Mouse (Mus musculus): ENCODE results near the gene Ptprm. TPM values are rescaled to one million over a fixed set of nuclear protein-coding genes. Genes with fewer than 3 reads are reported as not detected.

The Ptprm gene
- polyA plus RNA-seq (2014; fragmentation: Illumina TruSeq; extraction: RNeasy Lipid Tissue Mini Kit (QIAGEN cat#74804)) = 11.7 TPM

DNA sequence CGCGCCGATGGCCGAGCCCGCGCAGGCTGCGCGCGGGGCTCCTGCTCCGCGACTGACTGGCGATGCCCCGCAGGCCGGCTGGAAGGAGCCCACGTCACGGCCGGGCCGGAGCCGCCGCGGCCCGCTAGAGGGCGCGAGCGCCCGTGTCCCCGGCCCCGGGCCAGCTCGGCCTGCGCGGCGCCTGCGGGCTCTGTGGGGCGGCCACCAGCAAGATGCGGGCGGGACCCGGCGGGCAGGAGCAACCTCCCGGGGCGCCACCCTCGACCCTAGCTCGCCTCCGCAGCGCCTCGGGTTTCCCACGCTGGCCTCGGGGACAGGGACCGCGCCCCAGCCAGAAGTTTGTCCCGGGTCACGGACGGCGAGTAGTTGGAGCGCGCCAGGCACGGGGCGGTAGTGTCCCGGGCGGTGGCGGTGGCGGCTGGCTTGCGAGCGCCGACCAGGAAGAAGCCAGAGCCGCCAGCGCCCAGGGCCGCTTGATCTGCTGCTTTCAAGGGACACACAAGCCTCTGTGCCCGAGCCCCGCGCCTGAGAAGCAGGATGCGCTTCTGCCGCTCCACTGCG lies at the start of gene Ptprm:
Gene Ptprm, minus strand, starts transcription at position 7 of the 561 bp plus-strand sequence.

Data from ovary, adult 10 weeks (tissue).